Mouse (Mus musculus) lung, embryonic 15.5 days (tissue): ENCODE measurements around the gene Saa4. TPM values are rescaled to one million over a fixed set of nuclear protein-coding genes. Genes with fewer than 3 reads are reported as not detected.
A peak's percentile ranks its signal among the peaks of the same experiment; 100 is the strongest.
"Not testable (repeated sequence)": the region's sequence is repeated elsewhere in the genome, so short reads cannot be mapped to it uniquely, and the experiment has no call there.

Experiments
- ATAC-seq: fragments of 200-750 bp; cut with Nextera tagmentation; 2 replicates; pipeline ENCODE4 v1.8.0; 2017; ENCODE audit warnings: moderate number of reproducible peaks, borderline replicate concordance; ENCODE audit not compliant: low FRiP score, low TSS enrichment; ENCODE audit errors: extremely low read depth
- H3K27ac ChIP-seq: fragments of 300-500 bp; sonication (generic); 2 replicates; pipeline ENCODE4 v1.5.1; 2015; ENCODE audit warnings: moderate library complexity, mild to moderate bottlenecking, inconsistent platforms
- H3K27me3 ChIP-seq: fragments of 300-500 bp; sonication (generic); 2 replicates; pipeline ENCODE4 v1.6.1; 2015; ENCODE audit warnings: inconsistent platforms
- H3K36me3 ChIP-seq: fragments of 300-500 bp; sonication (generic); 2 replicates; pipeline ENCODE4 v1.6.1; 2015; ENCODE audit warnings: inconsistent platforms
- H3K4me1 ChIP-seq: fragments of 300-500 bp; sonication (generic); 2 replicates; pipeline ENCODE4 v1.6.1; 2015; ENCODE audit warnings: inconsistent platforms
- H3K4me2 ChIP-seq: fragments of 300-500 bp; sonication (generic); 2 replicates; pipeline ENCODE4 v1.6.1; 2015; ENCODE audit warnings: inconsistent platforms, mild to moderate bottlenecking, moderate library complexity
- H3K4me3 ChIP-seq: fragments of 300-500 bp; sonication (generic); 2 replicates; pipeline ENCODE4 v1.5.1; 2015; ENCODE audit warnings: mild to moderate bottlenecking, inconsistent platforms
- H3K9ac ChIP-seq: fragments of 300-500 bp; sonication (generic); 2 replicates; pipeline ENCODE4 v1.6.1; 2015; ENCODE audit warnings: inconsistent platforms
- H3K9me3 ChIP-seq: fragments of 300-500 bp; sonication (generic); 2 replicates; pipeline ENCODE4 v1.6.1; 2016; ENCODE audit warnings: inconsistent platforms
- WGBS: fragments of 180-500 bp; shearing (Covaris S2); methylation state at CpG from one replicate; pipeline ENCODE4 v1.1.7; 2015; 5-methylcytosine and 5-hydroxymethylcytosine counted together
- polyA plus RNA-seq: library from polyadenylated mRNA; unstranded; fragments of >200 nt; fragmentation: Nextera tagmentation; extraction: Ambion mirVana; gene quantifications from 2 replicates; pipeline ENCODE4 v1.2.1, GENCODE M21; 2015

Saa4 gene
- polyA plus RNA-seq, 1 experiment from 2014 or later: not detected

- WGBS: 65% methylated on average over 5 of the region's 5 CpGs
- not testable (repeated sequence) for H3K4me1 ChIP-seq, H3K36me3 ChIP-seq, H3K4me2 ChIP-seq, H3K27ac ChIP-seq, ATAC-seq, H3K27me3 ChIP-seq, H3K9me3 ChIP-seq, H3K4me3 ChIP-seq, H3K9ac ChIP-seq
Observed at GRCm38 (mm10) chr7:46740041-46740440, 7.6 kb upstream of the Saa4 start.

GRCm38 (mm10) chr7:46738561-46739460 lies 6.4 kb upstream of the Saa4 start:
- no peaks in the 10 kb centered on the region for H3K36me3 ChIP-seq
- H3K4me3 ChIP-seq: no peak overlapping the region
- H3K27me3 ChIP-seq: no peaks in the 10 kb centered on the region
- 74% methylated on average over 12 of the region's 12 CpGs for WGBS
- no peak overlapping the region for H3K9ac ChIP-seq
- no peaks in the 10 kb centered on the region for H3K4me1 ChIP-seq
- H3K27ac ChIP-seq: no peak overlapping the region
- no peak overlapping the region for H3K4me2 ChIP-seq
- H3K9me3 ChIP-seq: no peaks in the 10 kb centered on the region
- ATAC-seq: no peak

- no peak overlapping the region for H3K9ac ChIP-seq
- no peak overlapping the region for H3K4me3 ChIP-seq
- no peak overlapping the region for H3K4me2 ChIP-seq
- H3K9me3 ChIP-seq: no peaks in the 10 kb centered on the region
- no peak for ATAC-seq
- no peaks in the 10 kb centered on the region for H3K4me1 ChIP-seq
- no peak overlapping the region for H3K27ac ChIP-seq
- WGBS: 71% methylated on average over 2 of the region's 2 CpGs
- no peaks in the 10 kb centered on the region for H3K27me3 ChIP-seq
- H3K36me3 ChIP-seq: no peaks in the 10 kb centered on the region
Observed at GRCm38 (mm10) chr7:46734983-46735382, 2.6 kb upstream of the Saa4 start.

- Histone ChIP-seq H3K4me2 (no peak overlapping the region), H3K9ac (no peak overlapping the region), H3K4me1 (no peaks in the 10 kb centered on the region), H3K9me3 (no peaks in the 10 kb centered on the region), H3K4me3 (no peak overlapping the region), H3K36me3 (no peaks in the 10 kb centered on the region), H3K27me3 (peaks cover 11% of the 10 kb centered on the region), H3K27ac (no peak overlapping the region)
- WGBS: 78% methylated on average over 1 of the region's 1 CpGs
- ATAC-seq: no peak
Observed at GRCm38 (mm10) chr7:46727584-46727983, 4.8 kb downstream of the Saa4 start.

GRCm38 (mm10) chr7:46724396-46724795 lies 8.0 kb downstream of the Saa4 start:
- no peak overlapping the region for H3K4me2 ChIP-seq
- H3K27me3 ChIP-seq: peaks cover 11% of the 10 kb centered on the region
- H3K27ac ChIP-seq: no peak overlapping the region
- H3K9me3 ChIP-seq: no peaks in the 10 kb centered on the region
- H3K4me1 ChIP-seq: peaks cover 11% of the 10 kb centered on the region
- no peak overlapping the region for H3K9ac ChIP-seq
- H3K36me3 ChIP-seq: no peaks in the 10 kb centered on the region
- 68% methylated on average over 5 of the region's 5 CpGs for WGBS
- ATAC-seq: no peak
- no peak overlapping the region for H3K4me3 ChIP-seq

- peaks cover 16% of the 10 kb centered on the region for H3K27me3 ChIP-seq
- H3K4me2 ChIP-seq: no peak overlapping the region
- H3K4me3 ChIP-seq: no peak overlapping the region
- no peaks in the 10 kb centered on the region for H3K9me3 ChIP-seq
- 63% methylated on average over 3 of the region's 3 CpGs for WGBS
- ATAC-seq: no peak
- no peaks in the 10 kb centered on the region for H3K36me3 ChIP-seq
- peaks cover 17% of the 10 kb centered on the region for H3K4me1 ChIP-seq
- no peak overlapping the region for H3K27ac ChIP-seq
- no peak overlapping the region for H3K9ac ChIP-seq
Observed at GRCm38 (mm10) chr7:46723849-46724248, 8.6 kb downstream of the Saa4 start.

- H3K4me1 ChIP-seq: peaks cover 18% of the 10 kb centered on the region
Observed at GRCm38 (mm10) chr7:46723354-46723753, 9.0 kb downstream of the Saa4 start.

GRCm38 (mm10) chr7:46720460-46720859 lies 11.9 kb downstream of the Saa4 start:
- Histone ChIP-seq H3K27ac (no peak overlapping the region), H3K27me3 (peaks cover 23% of the 10 kb centered on the region), H3K4me3 (no peak overlapping the region), H3K4me2 (no peak overlapping the region), H3K9ac (no peak overlapping the region), H3K9me3 (no peaks in the 10 kb centered on the region), H3K36me3 (no peaks in the 10 kb centered on the region), H3K4me1 (peaks cover 36% of the 10 kb centered on the region)
- no peak for ATAC-seq
- 57% methylated on average over 9 of the region's 9 CpGs for WGBS

More at GRCm38 (mm10) chr7:46723354-46723753, 9.0 kb downstream of the Saa4 start:
- Histone ChIP-seq H3K36me3 (no peaks in the 10 kb centered on the region), H3K27me3 (peaks cover 21% of the 10 kb centered on the region), H3K27ac (no peak overlapping the region), H3K4me2 (no peak overlapping the region), H3K4me3 (no peak overlapping the region), H3K9me3 (no peaks in the 10 kb centered on the region), H3K9ac (no peak overlapping the region)
- 90% methylated on average over 6 of the region's 6 CpGs for WGBS
- ATAC-seq: no peak

GRCm38 (mm10) chr7:46719526-46719925 lies 12.9 kb downstream of the Saa4 start:
- no peak overlapping the region for H3K27ac ChIP-seq
- H3K27me3 ChIP-seq: peaks cover 20% of the 10 kb centered on the region
- H3K4me3 ChIP-seq: no peak overlapping the region
- peaks cover 36% of the 10 kb centered on the region for H3K4me1 ChIP-seq
- no peaks in the 10 kb centered on the region for H3K9me3 ChIP-seq
- H3K9ac ChIP-seq: no peak overlapping the region
- WGBS: 43% methylated on average over 7 of the region's 7 CpGs
- peak; percentile 86 for ATAC-seq
- no peaks in the 10 kb centered on the region for H3K36me3 ChIP-seq
- H3K4me2 ChIP-seq: no peak overlapping the region

GRCm38 (mm10) chr7:46718591-46719270 lies 13.7 kb downstream of the Saa4 start:
- Histone ChIP-seq H3K9ac (no peak overlapping the region), H3K9me3 (no peaks in the 10 kb centered on the region), H3K4me2 (no peak overlapping the region), H3K27ac (no peak overlapping the region), H3K4me3 (no peak overlapping the region), H3K4me1 (peaks cover 36% of the 10 kb centered on the region), H3K27me3 (peaks cover 19% of the 10 kb centered on the region; the same call in 1 of the 2 replicates), H3K36me3 (no peaks in the 10 kb centered on the region)
- 0 out of 2 replicates have a peak, but pooled peaks have one; percentile 3 for ATAC-seq
- WGBS: 75% methylated on average over 7 of the region's 7 CpGs

- Histone ChIP-seq H3K27ac (no peak overlapping the region), H3K9ac (no peak overlapping the region), H3K4me1 (peaks cover 36% of the 10 kb centered on the region), H3K27me3 (peaks cover 22% of the 10 kb centered on the region; the same call in 1 of the 2 replicates), H3K4me2 (no peak overlapping the region; the same call in 1 of the 2 replicates), H3K4me3 (no peak overlapping the region), H3K36me3 (no peaks in the 10 kb centered on the region), H3K9me3 (no peaks in the 10 kb centered on the region)
- 25% methylated on average over 5 of the region's 5 CpGs for WGBS
- no peak for ATAC-seq
Observed at GRCm38 (mm10) chr7:46716897-46717296, 15.5 kb downstream of the Saa4 start.

GRCm38 (mm10) chr7:46715600-46715999 lies 16.8 kb downstream of the Saa4 start, which contains the start of gene Saa3:
Saa3 (minus strand) TSS chr7:46715700.
- 76% methylated on average over 5 of the region's 5 CpGs for WGBS
- Histone ChIP-seq H3K36me3 (no peaks in the 10 kb centered on the region), H3K9me3 (no peaks in the 10 kb centered on the region), H3K4me3 (no peak within 1 kb of the TSS), H3K4me2 (no peak within 1 kb of the TSS), H3K4me1 (peaks cover 36% of the 10 kb centered on the region), H3K27me3 (peaks cover 22% of the 10 kb centered on the region; the same call in 1 of the 2 replicates), H3K9ac (0 out of 2 replicates have a peak within 1 kb of the TSS, but pooled peaks have one; percentile 2), H3K27ac (no peak within 1 kb of the TSS)
- no peak for ATAC-seq
